Mouse (Mus musculus) lung, embryonic 14.5 days (tissue): ENCODE data around the gene Best3. TPM values are rescaled to one million over a fixed set of nuclear protein-coding genes. Genes with fewer than 3 reads are reported as not detected.

Source experiments
- ATAC-seq: fragments of 200-750 bp; cut with Nextera tagmentation; 2 replicates; pipeline ENCODE4 v1.8.0; 2017; ENCODE audit warnings: mild to moderate bottlenecking, moderate TSS enrichment, moderate library complexity; ENCODE audit not compliant: insufficient read depth
- DNase-seq: peaks from one replicate; pipeline ENCODE4 v3.0.0-alpha.2; 2015
- H3K27ac ChIP-seq: fragments of 300-500 bp; sonication (generic); 2 replicates; pipeline ENCODE4 v1.5.1; 2014; ENCODE audit warnings: low read depth, mild to moderate bottlenecking, moderate library complexity
- H3K27me3 ChIP-seq: fragments of 300-500 bp; sonication (generic); 2 replicates; pipeline ENCODE4 v1.6.1; 2014; ENCODE audit warnings: low read length, control low read depth; ENCODE audit not compliant: insufficient read depth
- H3K36me3 ChIP-seq: fragments of 300-500 bp; sonication (generic); 2 replicates; pipeline ENCODE4 v1.6.1; 2014; ENCODE audit warnings: control low read depth; ENCODE audit not compliant: insufficient read depth
- H3K4me1 ChIP-seq: fragments of 300-500 bp; sonication (generic); 2 replicates; pipeline ENCODE4 v1.6.1; 2014; ENCODE audit warnings: antibody characterized with exemption, control low read depth; ENCODE audit not compliant: insufficient read depth
- H3K4me2 ChIP-seq: fragments of 300-500 bp; sonication (generic); 2 replicates; pipeline ENCODE4 v1.6.1; 2014; ENCODE audit warnings: mild to moderate bottlenecking
- H3K4me3 ChIP-seq: fragments of 300-500 bp; sonication (generic); 2 replicates; pipeline ENCODE4 v1.5.1; 2014; ENCODE audit warnings: low read depth, low read length
- H3K9ac ChIP-seq: fragments of 300-500 bp; sonication (generic); 2 replicates; pipeline ENCODE4 v1.6.1; 2014
- H3K9me3 ChIP-seq: fragments of 300-500 bp; sonication (generic); 2 replicates; pipeline ENCODE4 v1.6.1; 2016; ENCODE audit warnings: low read depth, low read length, control low read depth
- CTCF ChIP-seq: IDR thresholded peaks from 2 replicates; pipeline ENCODE4 v1.5.1; 2016; ENCODE audit warnings: antibody characterized with exemption, low read depth
- WGBS: fragments of 180-500 bp; shearing (Covaris S2); extraction: QIAGEN DNeasy Blood & Tissue Kit; methylation state at CpG from one replicate; pipeline ENCODE4 v1.1.7; 2014; 5-methylcytosine and 5-hydroxymethylcytosine counted together
- polyA plus RNA-seq: library from polyadenylated mRNA; unstranded; fragments of >200 nt; fragmentation: Nextera tagmentation; extraction: Ambion mirVana; gene quantifications from 2 replicates; pipeline ENCODE4 v1.2.1, GENCODE M21; 2014

Best3 gene
- polyA plus RNA-seq, 1 experiment from 2014 or later: 0.11 TPM

DNA sequence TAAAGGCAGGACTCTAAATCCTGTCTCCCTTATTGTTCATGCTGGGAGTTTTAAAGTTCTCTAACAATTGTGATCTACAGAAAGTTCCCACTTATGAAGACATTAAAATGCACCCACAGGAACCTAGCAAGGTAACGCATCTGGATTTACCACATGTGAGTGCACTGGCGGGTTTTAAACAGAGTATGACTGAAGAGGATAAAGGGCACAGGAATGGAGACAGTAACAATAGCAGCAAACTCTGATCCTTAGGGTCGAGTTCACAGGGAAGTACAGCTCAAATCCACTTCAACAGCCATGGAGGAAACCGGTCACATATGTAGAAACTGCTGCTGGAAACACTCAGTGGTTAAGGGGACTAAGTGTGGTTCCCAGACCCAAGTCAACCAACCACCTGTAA lies 63.1 kb downstream of the Best3 start:
- Histone ChIP-seq H3K4me3 (no peak overlapping the region), H3K36me3 (peaks cover 60% of the 10 kb centered on the region), H3K9ac (no peak overlapping the region), H3K4me2 (no peak overlapping the region), H3K27ac (no peak overlapping the region), H3K9me3 (no peaks in the 10 kb centered on the region), H3K4me1 (peaks cover 6% of the 10 kb centered on the region; the same call in 1 of the 2 replicates), H3K27me3 (peaks cover 3% of the 10 kb centered on the region; the same call in 1 of the 2 replicates)
- DNase-seq: no peak
- no peak; the same call in 1 of the 2 replicates for ATAC-seq
- TF ChIP-seq CTCF: no peak
- WGBS: 75% methylated on average over 4 of the region's 4 CpGs

DNA sequence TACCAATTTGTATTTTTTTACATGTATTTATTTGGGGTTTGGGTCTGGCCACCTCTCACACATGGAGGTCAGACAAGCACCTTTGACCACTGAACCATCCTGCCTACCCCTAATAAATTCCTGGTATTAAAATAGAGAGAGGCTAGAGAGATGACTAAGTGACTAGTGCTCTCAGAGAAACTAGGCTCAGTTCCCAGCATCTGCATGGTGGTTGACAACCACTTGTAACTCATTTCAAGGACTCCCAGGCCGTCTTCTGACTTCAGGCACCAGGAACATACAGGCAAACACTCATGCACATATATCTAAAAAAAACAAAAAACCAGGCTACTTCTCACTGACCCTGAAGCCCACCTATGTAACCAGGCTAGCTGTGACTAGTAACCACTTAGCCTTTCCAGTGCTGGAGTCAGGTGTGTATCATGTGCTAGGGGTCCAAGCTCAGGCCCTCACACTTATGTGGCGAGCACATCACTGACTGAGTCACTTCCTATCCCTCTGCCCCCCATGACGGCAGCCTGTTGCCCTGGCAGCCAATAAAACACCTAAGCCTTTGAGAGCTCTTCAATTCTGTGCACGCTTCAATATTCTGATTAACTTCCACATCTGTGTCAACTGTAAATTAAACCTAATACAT lies 64.0 kb downstream of the Best3 start:
- ATAC-seq (no peak), DNase-seq (no peak)
- Histone ChIP-seq H3K9me3 (no peaks in the 10 kb centered on the region), H3K27ac (no peak overlapping the region), H3K4me1 (peaks cover 6% of the 10 kb centered on the region; the same call in 1 of the 2 replicates), H3K9ac (no peak overlapping the region), H3K27me3 (peaks cover 3% of the 10 kb centered on the region; the same call in 1 of the 2 replicates), H3K4me2 (no peak overlapping the region), H3K4me3 (no peak overlapping the region), H3K36me3 (peaks cover 68% of the 10 kb centered on the region)
- WGBS: 64% methylated on average over 4 of the region's 4 CpGs
- TF ChIP-seq CTCF: no peak

DNA sequence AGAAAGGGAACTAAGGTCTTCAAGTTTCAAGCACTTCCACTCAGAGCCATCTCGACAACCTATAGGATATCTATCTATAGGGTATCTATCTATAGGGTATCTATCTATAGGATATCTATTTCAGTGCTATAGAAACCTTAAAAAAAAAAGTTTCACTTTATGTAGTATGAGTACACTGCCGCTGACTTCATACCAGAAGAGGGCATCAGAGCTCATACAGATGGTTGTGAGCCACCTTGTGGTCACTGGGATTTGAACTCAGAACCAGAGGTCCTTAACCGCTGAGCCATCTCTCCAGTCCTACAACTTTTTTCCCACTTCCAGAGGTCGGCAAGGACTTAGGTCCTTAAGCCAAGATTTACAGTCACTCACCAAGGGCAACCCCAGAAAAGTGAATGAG lies 69.6 kb downstream of the Best3 start:
- TF ChIP-seq CTCF: peak; percentile 33
- Histone ChIP-seq H3K36me3 (peaks cover 100% of the 10 kb centered on the region), H3K27ac (no peak overlapping the region), H3K4me2 (no peak overlapping the region), H3K4me3 (no peak overlapping the region), H3K9me3 (no peaks in the 10 kb centered on the region), H3K4me1 (no peaks in the 10 kb centered on the region), H3K27me3 (no peaks in the 10 kb centered on the region), H3K9ac (no peak overlapping the region)
- DNase-seq: no peak
- WGBS: 91% methylated on average over 4 of the region's 4 CpGs
- no peak for ATAC-seq

DNA sequence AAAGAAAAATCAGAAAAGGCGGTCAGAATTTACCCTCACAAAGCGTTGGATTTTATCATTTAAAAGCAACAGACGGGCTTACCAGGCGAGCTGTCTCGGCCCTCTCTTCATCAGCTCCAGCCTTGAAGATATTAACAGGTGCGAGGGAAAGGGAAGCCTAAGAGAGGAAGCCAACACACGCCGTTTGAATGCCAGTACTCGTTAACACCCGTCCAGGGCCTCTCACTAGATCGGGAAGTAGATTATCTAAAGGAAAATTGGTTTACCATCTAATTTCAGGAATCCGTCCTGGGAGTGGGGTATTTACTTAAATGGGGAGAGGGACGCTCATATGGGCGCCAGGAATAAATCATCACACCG lies 76.8 kb downstream of the Best3 start:
- ATAC-seq (no peak; the same call in 1 of the 2 replicates), DNase-seq (no peak)
- 0 out of 2 replicates have a peak, but pooled peaks cover 5% of the 10 kb centered on the region for H3K4me1 ChIP-seq
- H3K27ac ChIP-seq: no peak overlapping the region
- H3K27me3 ChIP-seq: no peaks in the 10 kb centered on the region
- no peak for TF ChIP-seq CTCF
- WGBS: 3% methylated on average over 15 of the region's 15 CpGs
- peak overlapping the region; percentile 89 for H3K9ac ChIP-seq
- H3K9me3 ChIP-seq: no peaks in the 10 kb centered on the region
- peak overlapping the region; percentile 90 for H3K4me2 ChIP-seq
- H3K4me3 ChIP-seq: peak overlapping the region; percentile 94
- H3K36me3 ChIP-seq: peaks cover 44% of the 10 kb centered on the region

DNA sequence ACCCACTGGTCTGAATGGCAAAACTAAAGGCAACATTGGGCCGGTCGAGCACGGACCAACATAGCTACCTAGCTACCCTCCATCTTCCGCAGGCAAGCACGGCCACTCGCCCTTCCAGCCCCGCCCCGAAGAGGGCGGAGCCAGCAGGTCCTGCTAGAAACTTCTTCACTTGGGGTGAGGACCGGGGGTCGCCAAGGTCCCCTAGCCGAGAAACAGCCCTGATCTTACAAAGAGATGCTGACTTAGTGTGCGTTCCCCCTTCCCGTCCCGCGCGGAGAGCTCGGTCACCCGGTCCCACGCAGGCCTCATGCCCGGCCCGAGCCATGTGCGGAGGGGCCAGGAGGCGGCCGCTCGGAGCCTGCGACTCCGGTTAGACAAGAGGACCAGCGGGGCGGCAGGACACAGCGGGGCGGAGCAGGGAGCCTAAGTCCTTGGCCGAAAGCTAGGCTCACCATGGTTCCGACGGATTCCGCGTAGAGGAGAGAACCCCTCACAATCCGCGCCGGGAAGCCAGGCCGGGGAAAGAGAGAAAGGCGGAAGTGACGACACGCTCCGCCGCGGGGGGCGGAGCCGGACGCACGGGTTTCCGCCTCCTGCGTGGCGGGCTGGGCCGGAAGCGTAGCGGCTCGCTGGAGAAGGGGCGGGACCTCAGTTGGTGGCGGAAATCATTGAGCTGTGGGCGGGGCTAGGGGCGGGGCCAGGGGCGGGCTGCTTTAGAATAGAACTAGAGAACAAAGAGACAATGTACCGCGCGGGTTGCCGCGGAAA lies 77.3 kb downstream of the Best3 start, which contains the start of gene Cct2:
Gene Cct2 (minus strand): TSS at position 561 of the 768 bp plus-strand sequence.
- Histone ChIP-seq H3K9ac (peak within 1 kb of the TSS; percentile 89), H3K9me3 (no peaks in the 10 kb centered on the region), H3K4me3 (peak within 1 kb of the TSS; percentile 94), H3K27ac (peak within 1 kb of the TSS; percentile 95), H3K4me1 (0 out of 2 replicates have a peak, but pooled peaks cover 5% of the 10 kb centered on the region), H3K27me3 (no peaks in the 10 kb centered on the region), H3K36me3 (peaks cover 38% of the 10 kb centered on the region), H3K4me2 (peak within 1 kb of the TSS; percentile 90)
- under 1% methylated on average over 68 of the region's 68 CpGs for WGBS
- no peak for TF ChIP-seq CTCF
- DNase-seq (peak; percentile 99), ATAC-seq (peak; percentile 93)

DNA sequence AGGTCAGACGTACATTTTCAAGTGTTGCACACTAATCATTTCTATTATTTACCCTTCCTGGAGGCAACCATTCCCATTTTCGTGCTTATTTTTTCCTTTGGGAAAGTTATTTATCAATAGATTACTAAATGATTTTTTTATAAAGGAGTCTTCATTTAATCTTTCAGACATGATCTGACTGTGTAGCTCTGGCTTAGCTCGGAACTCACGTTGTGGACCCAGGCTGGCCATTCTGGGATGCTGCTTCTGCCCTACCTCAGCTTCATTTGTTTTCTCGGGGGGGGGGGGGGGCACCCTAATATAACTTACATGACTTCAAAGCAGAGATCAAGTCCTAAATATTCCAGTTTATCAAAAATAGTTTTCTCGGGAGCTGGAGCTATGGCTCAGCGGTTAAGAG lies 78.0 kb downstream of the Best3 start:
- 4% methylated on average over 7 of the region's 7 CpGs for WGBS
- ATAC-seq (peak; percentile 39), DNase-seq (peak; percentile 52)
- H3K9me3 ChIP-seq: no peaks in the 10 kb centered on the region
- no peak; the same call in 1 of the 2 replicates for TF ChIP-seq CTCF
- H3K9ac ChIP-seq: peak overlapping the region; percentile 47; the same call in 1 of the 2 replicates
- H3K4me1 ChIP-seq: 0 out of 2 replicates have a peak, but pooled peaks cover 5% of the 10 kb centered on the region
- no peaks in the 10 kb centered on the region for H3K27me3 ChIP-seq
- H3K4me2 ChIP-seq: peak overlapping the region; percentile 63
- H3K27ac ChIP-seq: peak overlapping the region; percentile 95
- H3K4me3 ChIP-seq: peak overlapping the region; percentile 94
- peaks cover 32% of the 10 kb centered on the region for H3K36me3 ChIP-seq

DNA sequence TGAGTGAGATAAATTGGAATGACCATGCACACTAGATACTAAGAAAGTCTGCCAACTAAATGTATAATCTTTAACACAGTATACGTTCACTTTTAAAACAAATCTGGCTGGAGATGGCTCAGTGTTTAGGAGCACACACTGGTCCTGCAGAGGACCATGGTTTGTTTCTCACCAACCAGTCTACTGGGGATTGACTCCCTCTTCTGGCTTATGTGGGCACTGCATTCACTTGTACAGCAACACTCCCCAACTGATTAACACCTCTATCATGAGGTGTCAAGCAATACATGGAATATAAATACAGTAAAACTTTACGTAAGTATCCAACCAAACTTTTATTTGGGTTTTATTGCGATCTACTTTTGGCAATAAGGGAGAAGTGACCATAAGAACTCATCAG lies 83.0 kb downstream of the Best3 start:
- Histone ChIP-seq H3K9ac (no peak overlapping the region), H3K27me3 (no peaks in the 10 kb centered on the region), H3K27ac (no peak overlapping the region), H3K9me3 (no peaks in the 10 kb centered on the region), H3K4me2 (no peak overlapping the region), H3K36me3 (peaks cover 38% of the 10 kb centered on the region), H3K4me3 (no peak overlapping the region), H3K4me1 (no peaks in the 10 kb centered on the region)
- TF ChIP-seq CTCF: peak; percentile 24; the same call in 1 of the 2 replicates
- 82% methylated on average over 3 of the region's 3 CpGs for WGBS
- no peak for ATAC-seq
- DNase-seq: no peak
